Mouse (Mus musculus): ENCODE results near the gene Snrk.
"Not testable (repeated sequence)": the region's sequence is repeated elsewhere in the genome, so short reads cannot be mapped to it uniquely, and the experiment has no call there.

GRCm38 (mm10) chr9:122167719-122168118 lies 50.7 kb downstream of the Snrk start:
- not testable (repeated sequence) for TF ChIP-seq CTCF, EP300 (IDR thresholded peaks at IDR 0.05; ENCODE audit: low read depth)

All from liver, postnatal 0 days (tissue).